Mouse (Mus musculus): ENCODE results near the gene Manba. TPM values are rescaled to one million over a fixed set of nuclear protein-coding genes. Genes with fewer than 3 reads are reported as not detected.
A peak's percentile ranks its signal among the peaks of the same experiment; 100 is the strongest.

The Manba gene
- polyA plus RNA-seq, 1 experiment from 2014 or later: 3.8 TPM

- no peak overlapping the region for H3K9ac ChIP-seq (ENCODE audit: low read length)
- no peaks in the 10 kb centered on the region for H3K4me1 ChIP-seq (replicated peaks; ENCODE audit: control insufficient read depth, insufficient read depth, low read length)
- H3K36me3 ChIP-seq (ENCODE audit: control insufficient read depth, insufficient read depth, low read length): no peaks in the 10 kb centered on the region
- H3K9me3 ChIP-seq (ENCODE audit: control insufficient read depth, low read length): no peaks in the 10 kb centered on the region
- H3K27me3 ChIP-seq (ENCODE audit: control insufficient read depth, insufficient read depth, low read length): no peaks in the 10 kb centered on the region
- DNase-seq (ENCODE audit: low spot score) (no peak), ATAC-seq (replicated peaks; ENCODE audit: low FRiP score) (0 out of 2 replicates have a peak, but pooled peaks have one; percentile 29)
- no peak overlapping the region for H3K27ac ChIP-seq (ENCODE audit: low read depth, low read length)
- no peak overlapping the region for H3K4me3 ChIP-seq (ENCODE audit: low read depth, low read length)
- 55% methylated on average over 11 of the region's 11 CpGs for WGBS
- no peak overlapping the region for H3K4me2 ChIP-seq (ENCODE audit: low read depth, low read length, severe bottlenecking)
Observed at GRCm38 (mm10) chr3:135511683-135512082, 26.3 kb downstream of the Manba start.

GRCm38 (mm10) chr3:135513270-135513669, 27.9 kb downstream of the Manba start:
- no peak overlapping the region for H3K9ac ChIP-seq (ENCODE audit: low read length)
- no peaks in the 10 kb centered on the region for H3K9me3 ChIP-seq (ENCODE audit: control insufficient read depth, low read length)
- no peak overlapping the region for H3K27ac ChIP-seq (ENCODE audit: low read depth, low read length)
- no peak for DNase-seq (ENCODE audit: low spot score)
- H3K4me3 ChIP-seq (ENCODE audit: low read depth, low read length): no peak overlapping the region
- peak overlapping the region; percentile 21; the same call in 1 of the 2 replicates for H3K4me2 ChIP-seq (ENCODE audit: low read depth, low read length, severe bottlenecking)
- no peaks in the 10 kb centered on the region for H3K4me1 ChIP-seq (replicated peaks; ENCODE audit: control insufficient read depth, insufficient read depth, low read length)
- 56% methylated on average over 11 of the region's 11 CpGs for WGBS
- no peaks in the 10 kb centered on the region for H3K27me3 ChIP-seq (ENCODE audit: control insufficient read depth, insufficient read depth, low read length)
- no peaks in the 10 kb centered on the region for H3K36me3 ChIP-seq (ENCODE audit: control insufficient read depth, insufficient read depth, low read length)
- ATAC-seq (replicated peaks; ENCODE audit: low FRiP score): peak; percentile 43

- Histone ChIP-seq H3K36me3 (ENCODE audit: control insufficient read depth, insufficient read depth, low read length) (no peaks in the 10 kb centered on the region), H3K4me2 (ENCODE audit: low read depth, low read length, severe bottlenecking) (no peak overlapping the region), H3K27me3 (ENCODE audit: control insufficient read depth, insufficient read depth, low read length) (no peaks in the 10 kb centered on the region), H3K9me3 (ENCODE audit: control insufficient read depth, low read length) (no peaks in the 10 kb centered on the region), H3K9ac (ENCODE audit: low read length) (no peak overlapping the region), H3K27ac (ENCODE audit: low read depth, low read length) (no peak overlapping the region), H3K4me3 (ENCODE audit: low read depth, low read length) (no peak overlapping the region), H3K4me1 (replicated peaks; ENCODE audit: control insufficient read depth, insufficient read depth, low read length) (no peaks in the 10 kb centered on the region)
- 79% methylated on average over 14 of the region's 14 CpGs for WGBS
- no peak for DNase-seq (ENCODE audit: low spot score)
- no peak; the same call in 1 of the 2 replicates for ATAC-seq (replicated peaks; ENCODE audit: low FRiP score)
Observed at GRCm38 (mm10) chr3:135513800-135514425, 28.5 kb downstream of the Manba start.

- DNase-seq (ENCODE audit: low spot score): no peak
- no peak overlapping the region for H3K4me2 ChIP-seq (ENCODE audit: low read depth, low read length, severe bottlenecking)
- H3K36me3 ChIP-seq (ENCODE audit: control insufficient read depth, insufficient read depth, low read length): no peaks in the 10 kb centered on the region
- no peaks in the 10 kb centered on the region for H3K4me1 ChIP-seq (replicated peaks; ENCODE audit: control insufficient read depth, insufficient read depth, low read length)
- ATAC-seq (replicated peaks; ENCODE audit: low FRiP score): no peak
- H3K27ac ChIP-seq (ENCODE audit: low read depth, low read length): no peak overlapping the region
- H3K4me3 ChIP-seq (ENCODE audit: low read depth, low read length): no peak overlapping the region
- WGBS: 87% methylated on average over 5 of the region's 5 CpGs
- H3K9ac ChIP-seq (ENCODE audit: low read length): no peak overlapping the region
- no peaks in the 10 kb centered on the region for H3K9me3 ChIP-seq (ENCODE audit: control insufficient read depth, low read length)
- no peaks in the 10 kb centered on the region for H3K27me3 ChIP-seq (ENCODE audit: control insufficient read depth, insufficient read depth, low read length)
Observed at GRCm38 (mm10) chr3:135515246-135515645, 29.8 kb downstream of the Manba start.

GRCm38 (mm10) chr3:135516891-135517290, 31.5 kb downstream of the Manba start:
- no peak overlapping the region for H3K9ac ChIP-seq (ENCODE audit: low read length)
- no peak overlapping the region for H3K27ac ChIP-seq (ENCODE audit: low read depth, low read length)
- no peaks in the 10 kb centered on the region for H3K36me3 ChIP-seq (ENCODE audit: control insufficient read depth, insufficient read depth, low read length)
- DNase-seq (ENCODE audit: low spot score) (no peak), ATAC-seq (replicated peaks; ENCODE audit: low FRiP score) (no peak)
- H3K4me3 ChIP-seq (ENCODE audit: low read depth, low read length): no peak overlapping the region
- H3K4me2 ChIP-seq (ENCODE audit: low read depth, low read length, severe bottlenecking): no peak overlapping the region
- no peaks in the 10 kb centered on the region for H3K9me3 ChIP-seq (ENCODE audit: control insufficient read depth, low read length)
- H3K4me1 ChIP-seq (replicated peaks; ENCODE audit: control insufficient read depth, insufficient read depth, low read length): no peaks in the 10 kb centered on the region
- 74% methylated on average over 6 of the region's 6 CpGs for WGBS
- no peaks in the 10 kb centered on the region for H3K27me3 ChIP-seq (ENCODE audit: control insufficient read depth, insufficient read depth, low read length)

- H3K4me1 ChIP-seq (replicated peaks; ENCODE audit: control insufficient read depth, insufficient read depth, low read length): no peaks in the 10 kb centered on the region
- DNase-seq (ENCODE audit: low spot score) (no peak), ATAC-seq (replicated peaks; ENCODE audit: low FRiP score) (no peak)
- H3K27me3 ChIP-seq (ENCODE audit: control insufficient read depth, insufficient read depth, low read length): no peaks in the 10 kb centered on the region
- H3K27ac ChIP-seq (ENCODE audit: low read depth, low read length): no peak overlapping the region
- no peak overlapping the region for H3K9ac ChIP-seq (ENCODE audit: low read length)
- no peaks in the 10 kb centered on the region for H3K9me3 ChIP-seq (ENCODE audit: control insufficient read depth, low read length)
- WGBS: 83% methylated on average over 5 of the region's 5 CpGs
- H3K36me3 ChIP-seq (ENCODE audit: control insufficient read depth, insufficient read depth, low read length): no peaks in the 10 kb centered on the region
- no peak overlapping the region for H3K4me2 ChIP-seq (ENCODE audit: low read depth, low read length, severe bottlenecking)
- H3K4me3 ChIP-seq (ENCODE audit: low read depth, low read length): no peak overlapping the region
Observed at GRCm38 (mm10) chr3:135518882-135519281, 33.5 kb downstream of the Manba start.

GRCm38 (mm10) chr3:135519584-135519983, 34.2 kb downstream of the Manba start:
- H3K9ac ChIP-seq (ENCODE audit: low read length): no peak overlapping the region
- no peak overlapping the region for H3K4me2 ChIP-seq (ENCODE audit: low read depth, low read length, severe bottlenecking)
- no peak overlapping the region for H3K27ac ChIP-seq (ENCODE audit: low read depth, low read length)
- no peaks in the 10 kb centered on the region for H3K36me3 ChIP-seq (ENCODE audit: control insufficient read depth, insufficient read depth, low read length)
- no peak overlapping the region for H3K4me3 ChIP-seq (ENCODE audit: low read depth, low read length)
- H3K27me3 ChIP-seq (ENCODE audit: control insufficient read depth, insufficient read depth, low read length): no peaks in the 10 kb centered on the region
- no peaks in the 10 kb centered on the region for H3K9me3 ChIP-seq (ENCODE audit: control insufficient read depth, low read length)
- DNase-seq (ENCODE audit: low spot score): no peak
- H3K4me1 ChIP-seq (replicated peaks; ENCODE audit: control insufficient read depth, insufficient read depth, low read length): no peaks in the 10 kb centered on the region
- no peak for ATAC-seq (replicated peaks; ENCODE audit: low FRiP score)
- 82% methylated on average over 6 of the region's 6 CpGs for WGBS

GRCm38 (mm10) chr3:135521963-135522362, 36.6 kb downstream of the Manba start:
- H3K9ac ChIP-seq (ENCODE audit: low read length): no peak overlapping the region
- no peaks in the 10 kb centered on the region for H3K27me3 ChIP-seq (ENCODE audit: control insufficient read depth, insufficient read depth, low read length)
- ATAC-seq (replicated peaks; ENCODE audit: low FRiP score) (no peak), DNase-seq (ENCODE audit: low spot score) (no peak)
- no peaks in the 10 kb centered on the region for H3K9me3 ChIP-seq (ENCODE audit: control insufficient read depth, low read length)
- 75% methylated on average over 4 of the region's 4 CpGs for WGBS
- H3K4me3 ChIP-seq (ENCODE audit: low read depth, low read length): no peak overlapping the region
- no peak overlapping the region for H3K27ac ChIP-seq (ENCODE audit: low read depth, low read length)
- no peaks in the 10 kb centered on the region for H3K4me1 ChIP-seq (replicated peaks; ENCODE audit: control insufficient read depth, insufficient read depth, low read length)
- H3K4me2 ChIP-seq (ENCODE audit: low read depth, low read length, severe bottlenecking): no peak overlapping the region
- H3K36me3 ChIP-seq (ENCODE audit: control insufficient read depth, insufficient read depth, low read length): no peaks in the 10 kb centered on the region

- Histone ChIP-seq H3K9me3 (ENCODE audit: control insufficient read depth, low read length) (no peaks in the 10 kb centered on the region), H3K9ac (ENCODE audit: low read length) (no peak overlapping the region), H3K36me3 (ENCODE audit: control insufficient read depth, insufficient read depth, low read length) (no peaks in the 10 kb centered on the region), H3K4me1 (replicated peaks; ENCODE audit: control insufficient read depth, insufficient read depth, low read length) (no peaks in the 10 kb centered on the region), H3K27ac (ENCODE audit: low read depth, low read length) (no peak overlapping the region), H3K4me2 (ENCODE audit: low read depth, low read length, severe bottlenecking) (no peak overlapping the region), H3K4me3 (ENCODE audit: low read depth, low read length) (no peak overlapping the region), H3K27me3 (ENCODE audit: control insufficient read depth, insufficient read depth, low read length) (no peaks in the 10 kb centered on the region)
- ATAC-seq (replicated peaks; ENCODE audit: low FRiP score) (no peak), DNase-seq (ENCODE audit: low spot score) (no peak)
- WGBS: 65% methylated on average over 16 of the region's 16 CpGs
Observed at GRCm38 (mm10) chr3:135522618-135523355, 37.4 kb downstream of the Manba start.
